Mouse (Mus musculus): ENCODE data around the gene Snorc. TPM values are rescaled to one million over a fixed set of nuclear protein-coding genes. Genes with fewer than 3 reads are reported as not detected.

Snorc gene
- total RNA-seq, 2 experiments from 2014 or later = not detected

- intact Hi-C loops (cut with DNase I) = no loop called here
- no peak for DNase-seq
These were observed 39.6 kb downstream of the Snorc start, which contains the start of gene Neu2 for GRCm38 (mm10) chr1:87509561-87510165. Gene Neu2 (plus strand): TSS chr1:87509889.

DNA sequence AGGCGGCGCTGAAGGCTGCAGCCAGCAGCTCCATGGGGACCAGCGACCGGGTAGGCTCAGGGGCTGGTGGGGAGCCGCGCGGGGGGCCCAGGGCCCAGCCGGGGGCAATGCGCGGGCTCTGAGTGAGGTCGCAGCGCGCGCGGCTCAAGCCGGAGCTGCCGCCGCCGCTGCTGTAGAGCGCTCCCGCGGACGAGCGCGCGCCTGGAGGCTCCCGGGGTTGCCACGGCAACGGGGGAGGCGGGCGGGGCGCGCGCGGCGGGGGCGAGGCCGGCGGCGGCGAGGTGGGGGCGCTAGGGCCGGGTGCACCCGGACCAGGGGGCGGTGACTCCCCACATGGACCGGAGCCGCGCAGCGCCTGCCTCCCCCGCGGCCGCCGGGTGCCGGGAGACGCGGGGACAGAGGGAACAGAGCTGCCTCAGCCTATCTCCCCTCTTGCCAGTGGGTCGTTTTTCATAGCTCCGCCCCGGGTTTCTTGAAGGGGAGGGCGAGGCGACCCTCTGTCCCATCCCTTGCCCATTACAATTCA is 40.2 kb downstream of the Snorc start:
- intact Hi-C loops (cut with DNase I) = no loop called here
- DNase-seq = no peak

DNA sequence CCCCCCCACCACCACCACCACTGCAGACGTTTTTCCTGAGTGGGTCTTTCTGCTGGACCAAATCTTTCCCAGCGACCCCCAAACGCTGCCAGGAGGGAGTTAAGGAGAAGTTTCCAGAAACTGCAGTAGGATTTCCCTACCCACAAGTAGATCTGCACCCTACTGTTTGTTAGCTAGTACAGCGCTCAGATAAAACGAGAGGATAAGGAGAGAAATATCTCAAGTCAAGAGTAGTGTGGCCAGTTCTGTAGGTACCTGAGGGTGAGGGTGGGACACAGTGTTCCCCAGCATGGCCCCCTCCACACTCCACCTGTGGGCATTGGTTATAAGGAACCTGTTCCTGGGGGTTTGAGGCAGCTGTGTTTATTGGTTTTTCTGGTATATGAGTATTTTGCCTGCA is 40.8 kb downstream of the Snorc start:
- no peak for DNase-seq
- intact Hi-C loops (cut with DNase I) = no loop called here

- intact Hi-C loops (cut with DNase I) = no loop called here
- no peak for DNase-seq
These were observed 50.4 kb downstream of the Snorc start for GRCm38 (mm10) chr1:87520467-87520866.

- no peak for DNase-seq
- intact Hi-C loops (cut with DNase I) = no loop called here
These were observed 51.5 kb downstream of the Snorc start for GRCm38 (mm10) chr1:87521523-87521922.

DNA sequence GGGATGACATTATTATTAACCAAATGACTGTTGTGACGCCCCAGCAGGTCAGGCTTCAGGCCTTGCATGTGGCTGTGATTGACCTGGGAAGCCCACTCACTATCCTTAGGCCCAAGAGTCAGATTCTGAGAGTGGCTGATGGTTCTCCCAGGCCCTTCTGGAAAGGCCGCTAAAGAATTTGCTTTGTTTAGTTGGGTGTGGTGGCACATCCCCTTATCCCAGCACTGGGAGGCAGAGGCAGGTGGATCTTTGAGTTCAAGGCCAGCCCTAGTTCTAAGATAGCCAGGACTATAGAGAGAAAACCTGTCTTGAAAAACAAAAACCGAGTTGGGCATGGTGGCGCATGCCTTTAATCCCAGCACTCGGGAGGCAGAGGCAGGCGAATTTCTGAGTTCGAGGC is 55.0 kb downstream of the Snorc start:
- intact Hi-C loops (cut with DNase I) = no loop called here
- no peak for DNase-seq

Other genes starting within 250 kb of the Snorc start
- 1 to 10 TPM; 4.1 to 4.7 TPM for gene Efhd1, start 205.9 kb upstream of the Snorc start, total RNA-seq (2021)
- 10 to 100 TPM; 28.7 to 36.9 TPM for gene Gigyf2, start 143.3 kb upstream of the Snorc start, total RNA-seq (2021)
- under 1 TPM in 1 of 2 experiments, not detected in 1; 0.32 TPM for gene Kcnj13, start 75.5 kb upstream of the Snorc start, total RNA-seq (2021)
- gene Neu2, start 39.6 kb downstream of the Snorc start, total RNA-seq (2021) = 10 to 100 TPM in 1 of 2 experiments, 1 to 10 TPM in 1; 9.7 to 15.2 TPM
- gene Ngef, start 103.6 kb downstream of the Snorc start, total RNA-seq (2021) = under 1 TPM; 0.26 to 0.32 TPM
- 1 to 10 TPM; 3.8 to 5.3 TPM for gene Inpp5d, start 150.0 kb downstream of the Snorc start, total RNA-seq (2021)